Mouse (Mus musculus): ENCODE measurements around the gene Vmn1r231. TPM values are rescaled to one million over a fixed set of nuclear protein-coding genes. Genes with fewer than 3 reads are reported as not detected.
A peak's percentile ranks its signal among the peaks of the same experiment; 100 is the strongest.

Vmn1r231 gene
- polyA plus RNA-seq (2012; fragmentation: generic; extraction: Trizol), result not detected

DNA sequence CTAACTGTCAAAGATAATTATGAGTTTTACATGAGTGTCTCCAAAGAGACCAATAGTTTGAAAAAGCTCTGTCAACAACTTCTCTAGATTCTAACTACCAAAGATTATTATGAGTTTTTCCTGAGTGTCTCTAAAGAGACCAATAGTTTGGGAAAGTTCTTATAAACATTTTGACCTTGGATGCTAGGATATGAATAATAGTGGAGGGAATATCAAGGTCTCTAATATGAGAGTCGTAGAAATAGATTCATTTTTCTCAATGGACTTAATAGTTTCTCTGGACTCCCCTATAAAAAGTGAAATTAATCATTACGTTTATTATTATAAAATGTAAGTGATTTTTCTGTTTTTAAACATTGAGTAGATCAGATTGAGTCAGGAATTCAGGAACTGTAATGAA is at the start of gene Vmn1r231:
Gene Vmn1r231, minus strand, starts transcription at position 101 of the 400 bp plus-strand sequence.
- no peak within 1 kb of the TSS for H3K4me2 ChIP-seq (ENCODE audit: low read depth)
- H3K79me2 ChIP-seq (ENCODE audit: control insufficient read depth, insufficient read depth), result no peaks in the 10 kb centered on the region
- H3ac ChIP-seq (ENCODE audit: control insufficient read depth, insufficient read length), result no peak within 1 kb of the TSS
- H3K4me3 ChIP-seq, result no peak within 1 kb of the TSS
- no peaks in the 10 kb centered on the region for H3K27me3 ChIP-seq (ENCODE audit: control insufficient read depth, insufficient read depth, insufficient read length)
- no peak for TF ChIP-seq USF1 (IDR thresholded peaks at IDR 0.05; ENCODE audit: low read depth)
- no peak for TF ChIP-seq REST (IDR thresholded peaks at IDR 0.05; ENCODE audit: insufficient read depth, insufficient read length)
- TF ChIP-seq TCF3 (IDR thresholded peaks at IDR 0.05; ENCODE audit: insufficient read length, low read depth), result no peak
- TF ChIP-seq POLR2A (IDR thresholded peaks at IDR 0.05; ENCODE audit: insufficient read length, low read depth), result no peak
- TF ChIP-seq CEBPB (IDR thresholded peaks at IDR 0.05; ENCODE audit: insufficient read depth, poor library complexity, severe bottlenecking), result no peak
- TF ChIP-seq E2F4 (IDR thresholded peaks at IDR 0.05; ENCODE audit: insufficient read depth), result no peak
- TF ChIP-seq POLR2AphosphoS2 (IDR thresholded peaks at IDR 0.05; ENCODE audit: insufficient read length, low read depth), result no peak
- TF ChIP-seq MYOD1 (IDR thresholded peaks at IDR 0.05; ENCODE audit: control insufficient read depth in 1 of 3, insufficient read length in 2 of 3, low read depth in 2 of 3), result no peak
- TF ChIP-seq SRF (IDR thresholded peaks at IDR 0.05; ENCODE audit: control insufficient read depth, insufficient read length, low read depth), result no peak
- TF ChIP-seq MYOG (IDR thresholded peaks at IDR 0.05; ENCODE audit: control insufficient read depth in 1 of 3, insufficient read depth in 1 of 3, insufficient read length in 2 of 3, low read depth in 2 of 3), result no peak
- TF ChIP-seq MAX (IDR thresholded peaks at IDR 0.05; ENCODE audit: low read depth), result no peak
- no peak for TF ChIP-seq TCF12 (IDR thresholded peaks at IDR 0.05; ENCODE audit: insufficient read depth, poor library complexity, severe bottlenecking)
- no peaks in the 10 kb centered on the region for H3K36me3 ChIP-seq (ENCODE audit: control insufficient read depth, insufficient read depth)

DNA sequence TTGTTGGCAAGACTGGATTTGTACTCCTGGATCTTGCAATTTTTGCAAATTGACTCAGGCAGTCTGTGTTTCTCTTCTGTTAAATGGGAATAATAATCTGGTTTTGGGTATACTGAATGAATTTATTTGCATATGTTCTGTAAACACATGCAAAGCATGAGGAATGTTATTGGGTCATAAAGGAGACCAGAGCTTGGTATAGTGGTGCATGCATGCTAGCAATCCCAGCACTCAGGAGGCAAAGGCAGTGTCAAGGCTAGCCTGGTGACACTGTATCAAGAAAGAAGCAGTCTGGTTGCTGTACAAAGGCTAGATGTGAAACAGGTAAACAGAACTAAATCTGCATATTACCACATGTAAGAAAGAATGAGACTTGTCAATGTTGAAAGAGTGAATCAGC is 41.7 kb upstream of the Vmn1r231 start:
- no peak overlapping the region for H3ac ChIP-seq (ENCODE audit: control insufficient read depth, insufficient read length)
- no peaks in the 10 kb centered on the region for H3K27me3 ChIP-seq (ENCODE audit: control insufficient read depth, insufficient read depth, insufficient read length)
- H3K36me3 ChIP-seq (ENCODE audit: control insufficient read depth, insufficient read depth), result peaks cover 5% of the 10 kb centered on the region
- no peak for TF ChIP-seq TCF3 (IDR thresholded peaks at IDR 0.05; ENCODE audit: insufficient read length, low read depth)
- H3K4me3 ChIP-seq, result peak overlapping the region; percentile 97
- peaks cover 60% of the 10 kb centered on the region for H3K79me2 ChIP-seq (ENCODE audit: control insufficient read depth, insufficient read depth)
- peak overlapping the region; percentile 82 for H3K4me2 ChIP-seq (ENCODE audit: low read depth)

DNA sequence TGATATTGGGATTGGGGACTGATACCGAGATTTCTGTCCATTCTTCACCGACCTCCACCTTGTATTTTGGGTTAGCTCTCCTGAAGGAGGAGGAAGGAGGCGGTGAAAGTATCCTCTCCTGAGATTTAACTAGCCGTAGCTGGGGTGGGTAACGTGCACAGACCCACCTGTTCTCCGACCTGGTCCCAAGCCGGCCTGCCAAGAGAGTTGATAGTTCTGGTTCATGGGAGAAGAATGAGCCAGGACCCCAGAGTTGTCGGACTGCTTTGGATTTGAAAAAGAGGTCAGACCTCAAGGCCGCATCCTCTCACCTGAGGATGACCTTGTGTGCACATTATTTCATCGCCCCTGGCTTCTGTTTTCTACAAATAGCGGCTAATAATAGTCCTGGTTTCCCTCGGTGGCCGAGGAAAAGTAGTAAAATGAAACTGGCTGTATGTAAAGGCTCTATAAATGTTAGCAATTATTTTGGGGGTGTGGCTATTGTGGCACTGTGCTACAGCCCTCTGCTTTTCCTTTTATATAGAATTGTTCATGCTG is 41.2 kb upstream of the Vmn1r231 start:
- peak overlapping the region; percentile 82 for H3K4me2 ChIP-seq (ENCODE audit: low read depth)
- TF ChIP-seq MAX (IDR thresholded peaks at IDR 0.05; ENCODE audit: low read depth), result no peak
- no peak for TF ChIP-seq E2F4 (IDR thresholded peaks at IDR 0.05; ENCODE audit: insufficient read depth)
- no peak for TF ChIP-seq TCF12 (IDR thresholded peaks at IDR 0.05; ENCODE audit: insufficient read depth, poor library complexity, severe bottlenecking)
- no peak for TF ChIP-seq REST (IDR thresholded peaks at IDR 0.05; ENCODE audit: insufficient read depth, insufficient read length)
- no peaks in the 10 kb centered on the region for H3K27me3 ChIP-seq (ENCODE audit: control insufficient read depth, insufficient read depth, insufficient read length)
- peak overlapping the region; percentile 74 for H3ac ChIP-seq (ENCODE audit: control insufficient read depth, insufficient read length)
- H3K4me3 ChIP-seq, result peak overlapping the region; percentile 97
- H3K36me3 ChIP-seq (ENCODE audit: control insufficient read depth, insufficient read depth), result no peaks in the 10 kb centered on the region
- H3K79me2 ChIP-seq (ENCODE audit: control insufficient read depth, insufficient read depth), result peaks cover 56% of the 10 kb centered on the region

DNA sequence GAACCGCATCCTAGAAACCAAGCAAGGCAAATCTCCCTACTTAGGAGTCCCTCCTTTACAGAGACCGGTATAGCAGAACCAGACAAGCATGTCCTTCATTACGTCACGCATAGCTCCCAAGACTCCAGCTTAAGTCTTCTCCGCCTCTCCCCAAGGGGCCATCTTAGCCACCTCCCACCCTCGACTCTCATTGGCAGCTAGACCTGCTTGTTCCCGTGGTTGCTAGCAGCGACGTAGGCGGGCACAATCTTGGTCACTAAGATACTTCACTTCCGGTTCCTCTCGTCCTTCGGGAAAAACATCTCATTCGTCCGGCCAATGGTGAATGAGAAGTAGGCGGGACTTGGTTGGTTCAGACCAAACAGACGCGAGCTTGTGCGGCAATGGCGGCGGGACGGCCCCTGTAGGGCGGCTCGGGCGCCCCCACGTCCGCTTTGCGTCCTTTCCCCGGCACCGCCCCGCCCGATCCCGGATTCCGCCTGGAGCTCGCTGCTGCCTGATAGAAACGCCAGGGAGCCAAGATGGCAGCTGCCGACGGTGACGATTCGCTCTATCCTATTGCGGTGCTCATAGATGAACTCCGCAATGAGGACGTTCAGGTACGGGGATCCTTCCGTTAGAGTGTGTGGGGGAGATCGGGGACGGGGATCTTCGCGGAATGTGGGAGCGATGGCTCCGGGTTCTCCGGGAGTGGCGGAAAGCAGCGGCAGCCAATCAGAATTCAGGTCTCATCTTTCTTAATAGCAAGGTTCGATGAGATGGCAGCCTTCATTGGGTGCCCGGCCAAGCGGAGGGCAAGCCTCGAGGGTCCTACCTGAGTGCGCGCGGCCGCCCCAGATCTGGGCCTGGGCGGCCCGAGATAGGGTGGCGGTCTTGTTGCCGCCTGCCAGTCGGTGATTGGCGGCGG is 40.3 kb upstream of the Vmn1r231 start, which contains the start of gene Ppp2r1a:
Gene Ppp2r1a, plus strand, starts transcription at position 327 of the 907 bp plus-strand sequence.
- Histone ChIP-seq H3ac (ENCODE audit: control insufficient read depth, insufficient read length) (peak within 1 kb of the TSS; percentile 74), H3K79me2 (ENCODE audit: control insufficient read depth, insufficient read depth) (peaks cover 48% of the 10 kb centered on the region), H3K27me3 (ENCODE audit: control insufficient read depth, insufficient read depth, insufficient read length) (no peaks in the 10 kb centered on the region), H3K4me2 (ENCODE audit: low read depth) (peak within 1 kb of the TSS; percentile 82), H3K4me3 (peak within 1 kb of the TSS; percentile 97), H3K36me3 (ENCODE audit: control insufficient read depth, insufficient read depth) (no peaks in the 10 kb centered on the region)
- TF ChIP-seq MAX (IDR thresholded peaks at IDR 0.05; ENCODE audit: low read depth), result no peak
- TF ChIP-seq CEBPB (IDR thresholded peaks at IDR 0.05; ENCODE audit: insufficient read depth, poor library complexity, severe bottlenecking), result no peak
- TF ChIP-seq POLR2AphosphoS2 (IDR thresholded peaks at IDR 0.05; ENCODE audit: insufficient read length, low read depth), result peak; percentile 88
- TF ChIP-seq POLR2A (IDR thresholded peaks at IDR 0.05; ENCODE audit: insufficient read length, low read depth), result peak; percentile 83
- TF ChIP-seq E2F4 (IDR thresholded peaks at IDR 0.05; ENCODE audit: insufficient read depth), result no peak
- TF ChIP-seq MYOG (IDR thresholded peaks at IDR 0.05; ENCODE audit: control insufficient read depth in 1 of 3, insufficient read depth in 1 of 3, insufficient read length in 2 of 3, low read depth in 2 of 3), result peak in 1 of 3 experiments; percentile 18
- no peak for TF ChIP-seq SRF (IDR thresholded peaks at IDR 0.05; ENCODE audit: control insufficient read depth, insufficient read length, low read depth)
- no peak for TF ChIP-seq TCF12 (IDR thresholded peaks at IDR 0.05; ENCODE audit: insufficient read depth, poor library complexity, severe bottlenecking)
- TF ChIP-seq USF1 (IDR thresholded peaks at IDR 0.05; ENCODE audit: low read depth), result no peak
- TF ChIP-seq MYOD1 (IDR thresholded peaks at IDR 0.05; ENCODE audit: control insufficient read depth in 1 of 3, insufficient read length in 2 of 3, low read depth in 2 of 3), result no peak
- no peak for TF ChIP-seq TCF3 (IDR thresholded peaks at IDR 0.05; ENCODE audit: insufficient read length, low read depth)
- no peak for TF ChIP-seq REST (IDR thresholded peaks at IDR 0.05; ENCODE audit: insufficient read depth, insufficient read length)

DNA sequence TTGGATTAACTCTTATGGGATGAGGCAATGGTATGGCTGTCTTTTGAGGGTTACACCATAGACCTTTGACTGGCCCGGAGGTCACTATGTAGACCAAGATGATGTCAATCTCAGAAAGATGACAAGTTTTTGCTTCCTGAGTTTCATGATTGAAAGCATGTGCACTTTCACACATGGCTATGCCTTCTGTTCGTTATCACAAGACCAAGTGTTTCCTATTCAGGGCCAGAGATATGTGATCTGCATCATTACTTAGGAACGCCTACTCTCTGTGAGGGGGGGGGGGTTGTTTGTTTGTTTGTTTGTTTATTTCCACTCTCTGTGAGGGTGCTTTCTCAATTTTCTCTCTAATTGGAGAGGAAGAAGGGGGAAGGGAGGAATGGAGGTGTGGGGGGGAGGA is 39.3 kb upstream of the Vmn1r231 start:
- Histone ChIP-seq H3K79me2 (ENCODE audit: control insufficient read depth, insufficient read depth) (peaks cover 37% of the 10 kb centered on the region), H3K27me3 (ENCODE audit: control insufficient read depth, insufficient read depth, insufficient read length) (no peaks in the 10 kb centered on the region), H3K4me3 (peak overlapping the region; percentile 97), H3K4me2 (ENCODE audit: low read depth) (peak overlapping the region; percentile 74), H3K36me3 (ENCODE audit: control insufficient read depth, insufficient read depth) (no peaks in the 10 kb centered on the region), H3ac (ENCODE audit: control insufficient read depth, insufficient read length) (no peak overlapping the region)
- no peak for TF ChIP-seq TCF3 (IDR thresholded peaks at IDR 0.05; ENCODE audit: insufficient read length, low read depth)
- no peak for TF ChIP-seq REST (IDR thresholded peaks at IDR 0.05; ENCODE audit: insufficient read depth, insufficient read length)
- no peak for TF ChIP-seq POLR2A (IDR thresholded peaks at IDR 0.05; ENCODE audit: insufficient read length, low read depth)
- TF ChIP-seq MYOG (IDR thresholded peaks at IDR 0.05; ENCODE audit: control insufficient read depth in 1 of 3, insufficient read depth in 1 of 3, insufficient read length in 2 of 3, low read depth in 2 of 3), result no peak
- no peak for TF ChIP-seq USF1 (IDR thresholded peaks at IDR 0.05; ENCODE audit: low read depth)
- no peak for TF ChIP-seq MAX (IDR thresholded peaks at IDR 0.05; ENCODE audit: low read depth)
- TF ChIP-seq TCF12 (IDR thresholded peaks at IDR 0.05; ENCODE audit: insufficient read depth, poor library complexity, severe bottlenecking), result no peak
- TF ChIP-seq CEBPB (IDR thresholded peaks at IDR 0.05; ENCODE audit: insufficient read depth, poor library complexity, severe bottlenecking), result no peak
- TF ChIP-seq E2F4 (IDR thresholded peaks at IDR 0.05; ENCODE audit: insufficient read depth), result no peak
- TF ChIP-seq SRF (IDR thresholded peaks at IDR 0.05; ENCODE audit: control insufficient read depth, insufficient read length, low read depth), result no peak
- no peak for TF ChIP-seq POLR2AphosphoS2 (IDR thresholded peaks at IDR 0.05; ENCODE audit: insufficient read length, low read depth)
- TF ChIP-seq MYOD1 (IDR thresholded peaks at IDR 0.05; ENCODE audit: control insufficient read depth in 1 of 3, insufficient read length in 2 of 3, low read depth in 2 of 3), result no peak

Data from myocyte (in vitro differentiated cells).